Mouse (Mus musculus): ENCODE measurements around the gene Prepl.
A peak's percentile ranks its signal among the peaks of the same experiment; 100 is the strongest.

The Prepl gene

DNA sequence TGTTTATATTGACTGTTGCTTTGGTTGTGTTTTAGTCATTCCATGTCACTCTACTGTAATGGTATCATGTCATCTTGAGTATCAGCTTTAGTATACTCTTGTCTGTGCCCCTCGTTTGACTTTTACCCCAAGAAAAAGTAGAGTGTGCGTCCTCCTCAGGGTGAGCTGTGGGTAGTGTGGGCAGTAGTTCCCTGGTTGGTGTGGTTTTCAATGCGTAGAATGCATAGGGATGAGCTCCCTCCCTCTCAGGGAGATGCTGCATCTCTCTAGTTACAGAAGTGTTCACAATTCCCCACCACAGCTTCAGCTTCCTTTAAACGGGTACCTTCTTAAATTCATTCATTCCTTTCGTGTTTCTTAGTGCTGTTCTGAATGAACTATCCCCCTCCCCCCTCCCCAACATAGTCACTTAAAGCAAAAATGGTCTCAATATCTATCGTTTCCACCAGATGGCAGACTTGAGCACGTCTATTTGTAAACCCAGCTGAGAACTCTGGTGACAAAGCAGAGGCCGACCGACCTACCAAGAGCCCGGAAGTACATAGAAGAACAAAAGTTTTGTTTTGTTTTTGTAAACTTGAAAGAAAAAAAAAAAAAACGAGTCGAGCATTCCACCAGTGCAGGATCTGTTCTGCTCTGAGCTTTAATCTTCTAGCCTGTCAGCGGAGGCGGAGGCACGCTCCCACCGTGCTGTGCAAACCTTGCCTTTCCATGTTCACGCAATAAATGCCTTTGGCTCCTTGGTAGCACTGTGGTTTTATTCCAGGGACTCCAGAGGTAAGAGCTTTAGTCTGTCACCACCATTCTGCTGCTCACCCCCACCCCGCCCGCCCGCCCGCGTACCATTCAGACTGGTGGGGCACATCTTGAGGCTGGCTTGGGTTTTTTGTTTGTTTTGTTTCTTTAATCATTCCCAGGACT is 66.5 kb downstream of the Prepl start:
- peak; percentile 96 for DNase-seq (ENCODE audit: low read depth)

DNA sequence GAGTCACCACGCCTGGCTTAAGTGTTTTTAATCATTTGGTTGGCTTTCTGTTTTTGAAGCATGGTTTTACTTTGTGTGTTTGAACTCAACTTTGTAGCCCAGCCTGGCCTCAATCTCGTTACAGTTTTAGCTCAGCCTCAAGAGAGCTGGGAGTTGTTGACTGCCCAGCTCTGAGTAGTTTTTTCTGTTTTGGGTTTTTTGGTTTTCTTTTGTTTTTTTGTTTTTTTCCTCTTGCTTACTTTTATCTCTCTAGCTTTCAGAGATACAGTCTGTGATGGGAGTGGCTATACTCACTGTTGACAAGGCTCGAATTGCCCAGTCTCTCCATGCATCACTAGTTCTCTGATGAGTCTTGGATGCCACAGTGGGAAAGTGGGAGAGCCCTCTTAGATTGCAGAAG is 69.7 kb downstream of the Prepl start:
- DNase-seq (ENCODE audit: low read depth) = no peak

DNA sequence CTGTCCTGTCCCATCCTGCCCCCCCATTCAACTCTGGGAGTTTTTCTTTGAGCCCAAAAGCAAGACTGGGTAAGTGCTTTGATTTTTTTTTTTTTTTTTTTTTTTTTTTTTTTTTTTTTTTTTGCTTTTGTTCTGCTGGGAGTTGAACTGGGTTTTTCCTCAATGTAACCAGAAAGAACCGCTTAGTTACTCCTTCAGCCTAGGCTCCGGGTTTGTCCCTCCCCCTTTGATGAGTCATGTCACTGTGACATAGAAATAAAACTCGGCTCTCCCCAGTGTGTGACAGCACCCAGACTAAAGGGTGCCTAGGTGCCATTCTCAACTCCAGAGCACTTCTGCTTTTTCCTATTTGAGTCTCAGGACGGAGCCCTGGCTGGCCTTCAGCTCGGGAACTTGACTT is 71.2 kb downstream of the Prepl start:
- DNase-seq (ENCODE audit: low read depth) = no peak

DNA sequence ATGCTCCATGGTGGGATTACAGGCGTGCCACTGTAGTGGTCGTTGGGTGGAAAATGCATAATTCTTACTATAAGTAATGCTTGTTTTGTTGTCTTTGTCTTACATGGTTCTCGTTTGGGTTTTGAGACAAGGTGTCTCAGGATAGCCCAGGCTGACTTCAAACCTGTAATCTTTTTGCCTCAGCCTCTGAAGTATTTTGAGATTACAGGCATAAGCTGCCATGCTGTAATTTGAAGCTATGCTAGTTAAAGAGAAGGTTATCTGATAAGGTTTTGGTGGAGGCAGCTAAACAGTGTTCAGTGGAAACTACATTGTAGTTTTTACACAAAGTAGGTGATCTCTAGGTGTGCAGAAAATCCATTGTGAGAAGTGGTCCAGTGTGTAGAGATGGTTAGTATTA is 71.7 kb downstream of the Prepl start:
- DNase-seq (ENCODE audit: low read depth) = no peak

DNA sequence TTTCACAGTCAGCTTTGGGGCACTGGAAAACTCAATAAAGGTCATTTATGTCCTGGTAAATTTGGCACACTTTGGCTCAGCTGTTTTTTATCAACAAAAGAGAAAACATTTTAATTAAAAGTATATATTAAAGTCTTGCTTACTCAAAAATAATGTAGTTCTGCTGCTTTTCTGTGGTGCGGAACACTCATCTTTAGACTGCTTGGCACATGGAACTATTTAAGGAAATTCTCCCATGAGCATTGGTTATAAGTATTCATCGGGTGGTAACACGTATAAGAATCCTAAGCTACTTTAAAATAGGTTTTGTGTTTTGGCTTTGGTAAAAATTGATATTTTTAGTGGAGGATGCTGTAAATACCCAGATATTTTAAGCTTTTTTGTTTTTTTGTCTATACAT is 75.4 kb downstream of the Prepl start:
- no peak for DNase-seq (ENCODE audit: low read depth)

DNA sequence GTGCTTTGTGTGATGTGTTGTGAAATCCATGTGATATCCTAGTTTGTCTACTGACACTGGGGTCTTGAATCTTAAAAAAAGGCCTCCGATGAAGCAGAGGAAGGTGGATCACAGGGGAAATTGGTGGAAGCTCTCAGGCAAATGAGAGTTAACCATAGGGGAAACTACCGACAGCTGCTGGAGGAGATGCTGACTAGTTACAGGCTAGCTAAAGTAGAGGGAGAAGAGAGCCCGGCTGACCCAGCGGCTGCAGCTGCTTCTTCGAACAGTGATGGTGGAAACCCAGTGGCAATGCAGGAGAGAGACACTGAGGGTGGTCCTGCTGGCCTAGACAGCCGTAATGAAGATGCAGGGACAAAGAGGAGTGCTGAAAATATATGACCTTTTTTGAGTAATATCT is 76.6 kb downstream of the Prepl start:
- no peak for DNase-seq (ENCODE audit: low read depth)

Measured in naive thymus-derived CD4-positive, alpha-beta T cell, adult 2 months (primary cell).